Mouse (Mus musculus) frontal cortex, adult (tissue): ENCODE measurements around the gene 2900026A02Rik.

ENCODE experiments used
- ATAC-seq: cut with Nextera tagmentation; 2 replicates; pipeline ENCODE4 v1.9.2; 2017; ENCODE audit warnings: mild to moderate bottlenecking, moderate library complexity, mixed read lengths; ENCODE audit not compliant: low TSS enrichment

Gene 2900026A02Rik

DNA sequence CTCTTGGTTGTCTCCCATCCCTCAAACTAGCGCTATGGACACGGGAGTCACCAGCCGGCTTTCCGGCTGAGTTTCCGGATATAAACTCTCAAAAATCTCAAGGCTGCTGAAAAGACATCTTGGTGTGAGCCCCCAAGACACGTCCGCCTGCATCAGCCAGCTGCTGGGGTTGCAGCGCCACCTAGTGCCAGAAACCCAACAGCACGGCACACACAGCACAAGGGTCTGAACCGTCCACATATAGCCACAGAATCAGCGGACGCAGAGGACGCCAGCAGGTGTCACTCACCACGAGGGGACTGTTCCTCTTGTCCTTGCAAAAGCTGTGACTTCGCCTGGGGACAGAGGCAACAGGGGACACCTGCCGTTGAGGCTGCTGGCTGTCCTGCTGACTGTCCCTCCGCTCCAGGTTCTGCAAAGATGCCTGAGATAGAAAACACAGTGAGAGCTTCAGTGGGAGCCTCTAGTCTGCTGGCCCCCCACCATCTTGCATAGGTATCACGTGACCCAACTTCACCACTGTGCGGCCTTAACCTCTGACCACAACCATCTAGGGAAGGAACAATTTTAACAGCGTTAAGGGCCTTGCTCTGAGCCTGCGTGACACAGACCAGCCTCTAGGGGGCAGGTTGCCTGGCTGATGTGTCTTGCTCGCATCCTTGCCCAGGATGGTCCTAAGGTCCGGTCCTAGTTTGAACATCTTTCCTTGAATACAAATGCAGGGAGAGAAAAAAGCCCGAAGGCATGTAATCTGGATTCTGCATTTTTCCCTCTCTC, 45.9 kb downstream of the 2900026A02Rik start:
- peak; percentile 25; the same call in 1 of the 2 replicates for ATAC-seq

DNA sequence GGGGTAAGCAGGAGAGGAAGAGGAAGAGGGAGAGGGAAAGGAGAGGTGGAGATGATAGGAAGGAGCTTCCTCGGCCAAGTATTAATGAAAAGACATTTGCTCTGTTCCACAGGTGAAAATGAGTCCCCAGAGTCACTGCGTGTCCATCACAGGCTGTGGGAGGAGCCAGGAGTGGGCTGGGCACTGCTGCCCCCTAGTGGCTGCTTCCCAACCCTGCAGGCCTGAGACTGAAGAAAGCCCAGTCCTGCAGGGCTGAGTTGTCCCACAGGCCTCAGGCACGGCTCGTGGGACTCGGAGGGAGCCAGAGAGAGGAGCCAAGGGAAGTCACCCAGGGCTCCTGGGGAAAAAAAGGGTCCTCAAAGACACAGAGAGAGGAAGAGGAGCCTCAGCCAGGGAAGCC, 47.7 kb downstream of the 2900026A02Rik start:
- peak; percentile 72 for ATAC-seq

DNA sequence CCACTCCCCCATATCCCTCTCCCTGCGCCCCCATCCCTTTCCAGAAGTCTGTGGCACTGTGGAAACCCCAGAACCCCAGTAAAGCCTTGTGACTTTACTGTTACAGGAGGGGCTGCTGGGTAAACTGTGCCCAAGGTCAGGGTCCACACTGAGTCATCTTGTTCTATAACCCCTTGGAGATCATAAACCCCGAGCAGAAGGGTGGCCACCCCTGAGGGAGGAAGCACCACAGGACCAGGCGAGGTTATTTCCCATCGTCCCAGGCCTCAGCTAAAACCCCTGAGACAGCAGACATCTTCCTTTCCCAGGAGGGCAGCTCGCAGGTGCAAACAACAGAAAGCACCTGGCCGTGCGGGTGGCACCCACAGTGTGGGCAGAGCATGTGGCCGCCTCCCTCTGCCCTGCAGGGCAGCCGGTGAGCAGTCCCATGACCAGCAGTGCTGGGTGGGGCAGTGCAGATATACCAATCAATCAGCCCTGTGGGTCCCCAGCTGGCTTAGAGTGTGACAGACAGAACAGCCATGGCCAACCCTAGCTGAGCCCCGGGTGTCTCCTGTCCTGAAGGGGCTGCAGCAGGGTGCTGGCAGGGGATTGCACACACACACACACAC, 49.0 kb downstream of the 2900026A02Rik start:
- no peak for ATAC-seq

DNA sequence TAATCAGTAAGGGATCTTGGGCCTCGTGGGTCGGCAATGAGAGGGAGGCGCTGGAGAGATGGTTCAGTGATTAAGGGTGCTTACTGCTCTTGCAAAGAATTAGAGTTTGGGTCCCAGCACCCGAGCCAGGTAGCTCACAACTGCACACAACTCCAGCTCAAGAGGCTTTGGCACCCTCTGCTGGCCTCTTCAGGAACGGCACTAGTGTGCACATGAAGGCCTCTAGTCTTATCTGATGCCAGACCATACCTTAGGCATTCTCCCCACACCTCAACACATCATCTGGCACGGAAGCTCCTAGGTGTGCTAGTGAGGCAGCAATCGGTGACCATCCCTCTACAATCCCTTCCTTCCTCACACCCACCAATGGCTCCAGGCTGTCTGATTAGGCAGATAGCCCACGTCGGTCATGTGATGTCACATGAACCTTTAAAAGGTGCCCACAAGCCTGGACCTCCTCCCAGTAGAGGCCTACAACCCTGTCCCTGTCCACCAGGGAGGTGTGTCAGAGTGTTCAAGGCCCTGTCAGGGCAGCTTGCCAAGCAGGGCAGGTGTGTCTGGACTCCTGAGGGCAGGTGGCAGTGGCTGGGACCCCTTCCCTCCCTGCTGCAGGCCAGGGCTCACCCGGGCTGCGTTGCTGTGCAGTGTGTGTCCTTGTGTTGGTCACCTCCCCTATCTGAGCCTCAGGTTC, 50.8 kb downstream of the 2900026A02Rik start:
- ATAC-seq = no peak

DNA sequence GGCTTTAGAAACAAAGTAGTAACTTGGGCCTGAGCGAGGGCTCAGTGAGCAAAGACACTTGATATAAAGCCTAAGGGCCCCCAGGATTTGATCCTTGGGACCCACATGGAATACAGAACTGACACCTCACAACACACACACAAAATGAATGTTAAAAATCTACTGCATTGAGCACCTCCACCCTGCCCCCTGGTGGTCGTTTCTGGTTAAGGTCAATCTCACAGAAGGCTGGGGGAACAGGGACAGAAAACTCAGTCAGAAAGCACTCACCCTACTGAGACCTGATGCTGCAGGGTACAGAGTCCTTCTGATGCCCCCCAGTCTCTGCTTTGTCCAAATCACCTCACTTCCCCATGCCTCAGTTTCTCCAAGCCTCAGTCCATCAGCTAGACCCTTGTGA, 53.3 kb downstream of the 2900026A02Rik start:
- no peak for ATAC-seq

DNA sequence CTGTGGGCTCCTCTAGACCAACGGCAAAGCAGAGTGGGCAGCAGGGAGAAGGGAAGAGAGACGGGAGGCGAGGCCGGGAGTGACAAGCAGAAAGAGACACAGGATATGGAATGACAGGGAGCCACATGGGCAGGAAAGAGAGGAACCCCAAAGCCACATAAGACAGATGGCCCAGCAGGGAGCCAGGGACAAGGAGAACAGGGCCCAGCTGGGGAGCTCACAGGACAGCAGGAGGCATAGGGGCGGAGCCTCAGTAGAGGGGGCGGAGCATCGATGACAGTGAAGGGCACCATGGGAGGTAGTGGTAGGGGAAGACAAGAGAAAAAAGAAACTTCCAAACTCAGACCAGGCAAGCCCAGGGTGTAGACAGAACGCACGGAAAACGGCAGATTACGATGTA, 55.6 kb downstream of the 2900026A02Rik start:
- ATAC-seq = peak; percentile 24; the same call in 1 of the 2 replicates

DNA sequence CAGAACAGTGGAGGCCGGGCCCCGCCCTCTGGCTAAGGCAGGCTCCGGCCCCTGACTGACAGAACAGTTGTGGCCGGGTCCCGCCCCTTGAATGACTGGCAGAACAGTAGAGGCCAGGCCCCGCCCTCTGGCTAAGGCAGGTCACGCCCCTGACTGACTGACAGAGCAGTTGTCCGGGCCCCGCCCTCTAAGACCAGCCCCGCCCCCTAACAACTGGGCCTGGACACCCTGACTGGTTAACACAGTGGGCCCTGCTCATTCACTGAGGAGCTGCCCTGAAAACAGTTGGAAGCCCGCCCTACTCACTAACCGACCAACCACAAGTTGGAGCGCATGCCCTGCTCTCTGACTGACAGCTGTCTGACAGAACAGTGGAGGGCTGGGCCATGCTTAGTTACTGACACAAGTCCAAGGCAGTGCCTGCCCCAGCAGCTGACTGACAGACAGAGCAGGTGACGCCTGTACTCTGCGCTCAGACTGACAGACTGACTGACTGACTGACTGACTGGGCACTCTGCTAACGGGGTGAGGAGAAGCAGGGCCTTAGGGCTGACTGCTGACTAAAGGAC, 56.1 kb downstream of the 2900026A02Rik start:
- ATAC-seq = no peak

DNA sequence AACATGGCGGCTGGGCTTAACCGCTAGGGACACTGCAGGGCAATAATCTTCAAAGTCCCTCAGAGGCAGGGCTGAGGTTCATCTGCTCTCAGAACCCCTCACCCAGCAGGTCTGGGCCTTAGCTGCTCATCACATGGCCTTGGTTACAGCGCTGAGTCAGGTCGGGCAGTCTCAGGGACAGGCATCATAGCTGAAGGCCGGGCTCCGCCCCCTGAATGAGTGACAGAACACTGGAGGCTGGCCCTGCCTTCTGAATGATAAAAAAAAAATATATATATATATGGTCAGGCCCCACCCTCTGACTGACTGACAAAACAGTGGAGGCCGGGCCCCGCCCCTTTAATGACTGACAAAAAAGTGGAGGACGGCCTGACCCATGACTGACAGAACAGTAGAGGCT, 56.6 kb downstream of the 2900026A02Rik start:
- ATAC-seq = no peak

DNA sequence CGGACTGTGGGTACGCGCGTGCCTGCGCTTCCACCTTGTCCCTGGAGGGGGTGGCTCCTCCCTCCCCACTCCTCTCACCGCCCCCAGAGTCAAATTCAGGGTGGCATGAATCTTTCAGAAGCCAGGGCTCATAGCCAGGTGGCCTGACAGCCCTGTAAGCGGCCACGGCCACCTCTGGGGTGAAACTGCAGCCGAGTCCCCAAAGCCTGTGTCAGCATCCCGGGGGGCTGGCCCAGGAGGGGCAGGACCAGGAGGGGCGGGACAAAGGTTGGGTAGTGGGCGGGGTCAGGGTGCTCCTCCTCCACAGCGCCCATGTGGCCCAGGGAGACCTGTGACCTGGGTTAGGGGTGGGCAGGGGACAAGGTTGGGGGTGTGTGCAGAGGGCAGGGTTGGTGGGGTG, 57.9 kb downstream of the 2900026A02Rik start:
- no peak for ATAC-seq

DNA sequence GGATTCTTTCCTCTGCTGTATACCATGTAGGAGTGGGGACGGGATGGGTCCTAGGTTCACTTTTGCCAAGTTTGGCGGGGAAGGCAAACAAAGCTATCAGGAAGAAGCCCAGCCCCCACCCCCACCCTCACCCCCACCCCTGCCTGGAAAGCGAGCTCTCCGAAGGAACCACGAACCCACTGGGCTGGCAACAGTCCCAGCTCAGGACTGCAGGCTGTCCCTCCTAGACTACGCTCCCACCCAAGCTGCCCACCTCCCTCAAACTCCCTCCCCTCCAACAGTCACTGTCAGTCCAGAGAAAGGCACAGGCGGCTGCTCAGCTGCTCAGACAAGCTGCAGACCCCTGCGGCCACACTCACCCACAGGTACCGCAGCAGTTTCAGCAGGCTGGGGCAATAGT, 58.3 kb downstream of the 2900026A02Rik start:
- no peak for ATAC-seq

DNA sequence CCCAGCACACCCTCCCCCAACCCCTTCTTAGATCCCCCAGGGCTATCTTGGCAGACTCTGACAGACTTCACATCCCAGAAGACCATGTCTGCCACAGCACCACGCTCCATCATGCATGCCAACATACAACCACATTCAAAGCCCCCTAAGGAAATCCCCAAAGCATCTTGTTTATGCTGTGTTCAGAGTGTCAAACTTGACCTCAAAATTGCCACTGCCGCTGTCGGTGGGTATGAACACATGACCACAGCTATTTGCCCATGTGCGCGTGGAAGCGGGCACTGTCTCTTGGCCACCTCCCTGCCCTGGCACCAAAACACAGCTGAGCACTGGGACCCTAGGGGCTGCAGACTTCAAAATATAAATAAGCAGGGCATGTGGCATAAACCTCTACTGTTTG, 59.5 kb downstream of the 2900026A02Rik start:
- no peak for ATAC-seq

DNA sequence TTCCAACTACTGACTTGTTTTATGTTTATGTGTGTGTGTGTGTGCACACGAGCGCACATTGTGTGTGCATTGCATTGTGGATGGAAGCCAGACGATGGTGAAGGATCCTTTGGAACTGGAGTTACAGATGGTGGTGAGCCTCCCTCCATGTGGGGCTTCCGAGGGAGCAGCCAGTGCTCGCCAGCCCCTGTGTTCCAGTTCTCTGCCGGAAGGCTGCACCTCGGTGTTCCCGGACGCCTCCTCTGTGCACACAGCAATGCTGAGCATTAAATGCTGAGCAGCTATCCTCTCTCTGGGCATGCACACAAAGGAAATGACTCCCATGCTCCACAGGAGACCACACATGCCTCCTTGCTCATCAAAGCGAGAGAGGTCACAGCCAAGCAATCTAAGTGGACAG, 60.7 kb downstream of the 2900026A02Rik start:
- ATAC-seq = peak; percentile 66

DNA sequence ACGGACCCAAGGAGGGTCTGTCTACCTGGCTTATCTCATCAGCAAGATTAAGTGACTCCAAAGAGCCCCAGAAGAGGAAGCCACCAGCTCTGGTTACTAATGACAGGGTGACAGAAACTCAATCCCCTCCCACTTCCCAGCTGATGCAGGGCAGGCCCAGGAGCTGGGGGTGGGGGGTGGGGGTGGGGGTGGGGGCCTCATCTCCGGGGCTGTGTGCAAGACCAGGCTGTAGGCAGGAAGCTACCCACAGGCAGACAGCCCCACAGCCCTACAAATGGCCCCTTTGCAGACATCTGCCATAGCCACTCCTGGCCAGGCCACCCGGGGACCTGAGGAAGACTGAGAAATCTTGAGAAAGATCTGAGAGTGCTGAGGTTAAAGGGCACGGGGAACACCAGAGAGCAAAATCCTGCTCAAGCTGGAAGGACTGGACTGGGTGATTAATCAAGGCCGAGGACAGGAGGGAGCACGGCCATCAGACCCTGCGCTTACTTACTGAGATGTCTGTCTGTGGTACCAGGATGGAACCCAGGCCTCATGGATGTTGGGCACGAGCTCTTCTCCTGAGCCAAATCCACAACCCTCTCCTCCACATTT, 62.2 kb downstream of the 2900026A02Rik start:
- ATAC-seq = no peak

DNA sequence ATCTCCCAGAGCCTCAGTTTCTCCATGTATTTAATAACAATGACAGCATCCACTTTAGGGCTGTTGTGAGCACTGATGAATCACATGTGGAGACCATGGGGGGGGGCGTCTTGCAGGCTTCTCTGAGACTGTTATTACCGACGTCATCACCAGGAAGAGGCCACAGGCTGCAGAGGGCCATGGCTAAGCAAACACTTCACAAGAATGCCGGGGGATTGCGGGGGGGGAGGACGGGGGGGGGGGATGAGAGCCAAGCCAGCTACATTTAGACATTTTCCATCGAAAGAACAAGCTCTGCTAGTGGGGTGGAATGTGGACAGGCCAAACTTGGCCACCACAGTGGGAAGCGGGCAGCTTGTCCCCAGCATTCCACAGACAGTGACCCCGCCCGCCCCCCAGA, 63.4 kb downstream of the 2900026A02Rik start:
- ATAC-seq = no peak

DNA sequence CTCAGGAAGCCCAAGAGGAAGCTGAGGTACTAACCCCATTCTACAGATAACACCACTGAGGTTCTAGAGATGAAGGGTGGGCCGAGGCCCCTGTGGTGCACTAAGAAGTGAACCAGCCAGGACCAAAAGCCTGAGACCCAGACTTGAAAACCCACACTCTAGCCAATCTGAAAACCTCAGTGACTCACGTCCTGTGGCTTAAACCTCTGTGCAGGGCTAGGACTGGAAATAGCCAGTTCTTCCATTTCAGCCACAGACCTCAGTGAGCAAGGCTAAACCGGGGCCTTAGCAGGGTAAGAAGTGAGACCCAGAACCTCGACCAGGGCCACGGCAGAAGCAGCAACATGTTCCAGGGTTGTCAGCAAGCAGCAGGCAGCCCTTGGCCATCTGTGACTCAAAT, 64.0 kb downstream of the 2900026A02Rik start:
- no peak for ATAC-seq

DNA sequence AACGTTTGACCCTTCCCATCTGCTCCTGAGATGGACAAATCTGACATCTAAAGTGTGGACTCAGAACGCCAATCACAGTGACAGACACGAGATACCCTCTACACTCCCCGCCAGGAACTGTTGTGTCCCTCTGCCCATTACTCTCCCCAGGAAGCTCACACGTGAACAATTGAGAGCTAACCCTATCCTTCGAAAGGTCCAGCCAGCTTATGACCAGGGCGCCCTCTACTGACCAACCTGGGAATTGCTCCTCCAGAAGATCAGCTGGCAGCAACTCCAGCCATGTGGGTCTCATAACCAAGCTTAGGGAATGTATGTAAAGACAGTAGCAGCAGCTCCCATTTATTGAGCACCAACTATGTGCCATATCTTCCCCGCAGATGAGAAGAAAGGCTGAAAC, 65.9 kb downstream of the 2900026A02Rik start:
- ATAC-seq = 0 out of 2 replicates have a peak, but pooled peaks have one; percentile 19

DNA sequence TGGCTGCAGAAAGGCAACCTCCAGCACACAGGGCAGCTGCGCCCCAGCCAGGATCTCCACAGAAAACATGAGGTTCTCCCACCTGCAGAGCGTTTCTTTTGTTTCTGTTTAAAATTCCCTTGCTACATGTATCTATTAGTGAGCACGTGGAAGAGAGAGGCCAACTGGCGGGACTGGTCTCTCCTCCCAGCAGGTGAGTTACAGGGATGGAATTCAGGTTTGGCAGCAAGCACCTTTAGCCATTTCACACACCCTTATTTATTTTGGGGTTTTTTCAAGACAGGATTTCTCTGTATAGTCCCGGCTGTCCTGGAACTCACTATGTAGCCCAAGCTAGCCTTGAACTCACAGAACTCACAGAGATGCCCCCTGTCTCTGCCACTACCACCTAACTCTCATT, 66.6 kb downstream of the 2900026A02Rik start:
- no peak for ATAC-seq

DNA sequence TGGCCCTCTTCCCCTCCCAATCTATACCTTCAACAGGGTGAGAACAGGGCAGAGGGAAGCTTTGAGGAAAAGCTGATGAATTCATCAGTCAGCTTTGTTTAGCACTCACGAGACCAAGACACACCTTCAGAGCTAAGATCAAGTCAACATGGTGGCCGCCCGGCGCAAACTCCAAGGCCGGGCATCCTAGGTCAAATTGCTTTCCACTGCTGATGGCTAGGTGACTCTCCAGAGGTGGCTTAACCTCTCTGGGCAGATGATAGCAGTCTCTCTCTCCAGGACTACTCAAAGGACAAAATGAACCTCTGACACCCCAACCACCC, 67.6 kb downstream of the 2900026A02Rik start:
- ATAC-seq = no peak

DNA sequence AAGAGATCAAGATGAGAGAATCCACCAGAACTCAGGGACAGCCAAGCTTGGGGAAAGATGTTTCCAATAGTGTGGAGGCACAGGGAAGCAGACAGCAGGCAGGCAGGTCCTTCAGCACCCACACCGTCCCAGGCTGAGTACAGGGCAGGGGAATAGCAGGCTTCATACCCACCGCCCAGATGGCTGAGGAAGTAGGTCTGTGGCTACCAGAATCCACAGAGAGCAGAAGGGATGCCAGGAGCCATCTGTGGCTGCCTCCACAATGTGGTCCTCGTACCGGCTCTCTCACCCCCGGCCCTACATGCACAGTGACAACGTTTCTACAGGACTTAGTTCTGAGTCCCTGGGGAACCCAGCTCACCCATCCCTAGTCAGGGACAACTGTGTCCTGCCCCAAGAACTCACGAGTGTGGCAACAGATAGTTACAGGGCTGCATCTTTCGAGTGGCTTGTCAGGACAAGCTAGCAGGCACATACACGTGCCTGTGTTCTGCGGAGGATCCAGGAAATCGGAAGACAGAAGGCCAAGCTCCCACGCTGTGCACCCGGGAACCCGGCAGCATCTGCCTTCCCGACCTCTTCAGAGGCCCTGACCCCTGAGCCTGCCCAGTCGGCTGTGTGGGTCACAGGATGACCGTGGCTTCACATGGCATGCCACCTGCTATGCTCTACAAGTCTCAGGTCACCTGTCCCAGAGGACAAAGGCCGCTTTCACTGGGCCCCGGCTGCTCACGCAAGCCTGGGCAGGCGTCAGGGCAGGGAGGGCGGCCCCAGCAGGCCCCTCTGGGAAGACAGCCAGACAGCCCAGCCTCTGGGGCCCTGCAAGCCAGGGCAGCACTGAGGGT, 68.2 kb downstream of the 2900026A02Rik start:
- ATAC-seq = peak; percentile 19; the same call in 1 of the 2 replicates

DNA sequence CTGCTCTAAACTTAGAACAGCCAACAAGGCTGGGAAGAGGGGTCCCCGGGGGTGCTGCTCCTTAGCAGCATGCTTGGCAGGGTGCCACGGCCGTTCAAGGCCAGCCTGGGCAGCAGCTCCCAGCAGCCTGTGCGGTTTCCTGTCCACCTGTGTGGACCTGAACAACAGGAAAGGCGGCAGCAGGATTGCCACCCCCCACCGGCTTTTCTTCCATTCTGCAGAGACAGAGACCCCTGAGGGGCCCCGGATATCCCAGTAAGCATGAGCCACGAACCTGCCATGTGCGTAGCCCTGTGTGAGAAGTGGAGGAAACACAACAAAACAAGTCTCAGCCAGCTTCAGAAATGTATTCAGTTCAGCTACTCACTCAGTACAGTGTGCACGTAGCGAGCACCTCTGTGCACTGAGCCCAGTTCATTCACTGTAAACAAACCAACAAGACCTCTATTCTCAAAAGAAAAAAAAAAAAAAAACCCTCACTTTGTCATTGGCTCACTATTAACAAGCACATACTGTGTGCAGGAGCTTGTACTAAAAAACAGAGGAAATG, 69.4 kb downstream of the 2900026A02Rik start:
- ATAC-seq = no peak
